Mouse (Mus musculus): ENCODE results near the gene Dynll1. TPM values are rescaled to one million over a fixed set of nuclear protein-coding genes. Genes with fewer than 3 reads are reported as not detected.

The Dynll1 gene
- polyA plus RNA-seq, 1 experiment from 2014 or later, result 1,720 TPM

GRCm38 (mm10) chr5:115333626-115334025, 32.8 kb upstream of the Dynll1 start:
- Histone ChIP-seq H3K4me1 (ENCODE audit: control insufficient read depth, insufficient read depth, low read length) (peaks cover 7% of the 10 kb centered on the region), H3K9ac (ENCODE audit: low read depth, low read length) (no peak overlapping the region), H3K9me3 (ENCODE audit: control insufficient read depth, low read length) (no peaks in the 10 kb centered on the region), H3K4me3 (ENCODE audit: low read length) (no peak overlapping the region), H3K4me2 (replicated peaks; ENCODE audit: low read depth, low read length) (no peak overlapping the region), H3K27ac (ENCODE audit: low read depth, low read length) (no peak overlapping the region), H3K36me3 (ENCODE audit: control insufficient read depth, insufficient read depth, low read length) (peaks cover 60% of the 10 kb centered on the region), H3K27me3 (ENCODE audit: control insufficient read depth, insufficient read depth, low read length) (no peaks in the 10 kb centered on the region)
- 81% methylated on average over 3 of the region's 3 CpGs for WGBS
- ATAC-seq (ENCODE audit: low FRiP score, low TSS enrichment), result no peak

- no peak for ATAC-seq (ENCODE audit: low FRiP score, low TSS enrichment)
- peaks cover 56% of the 10 kb centered on the region for H3K36me3 ChIP-seq (ENCODE audit: control insufficient read depth, insufficient read depth, low read length)
- 88% methylated on average over 9 of the region's 9 CpGs for WGBS
These were observed 30.2 kb upstream of the Dynll1 start for GRCm38 (mm10) chr5:115330955-115331354.

GRCm38 (mm10) chr5:115327610-115328548, 27.1 kb upstream of the Dynll1 start:
- under 1% methylated on average over 49 of the region's 55 CpGs for WGBS
- H3K27ac ChIP-seq (ENCODE audit: low read depth, low read length), result peak overlapping the region; percentile 91
- H3K9ac ChIP-seq (ENCODE audit: low read depth, low read length), result peak overlapping the region; percentile 88
- no peaks in the 10 kb centered on the region for H3K27me3 ChIP-seq (ENCODE audit: control insufficient read depth, insufficient read depth, low read length)
- H3K4me2 ChIP-seq (replicated peaks; ENCODE audit: low read depth, low read length), result peak overlapping the region; percentile 49
- ATAC-seq (ENCODE audit: low FRiP score, low TSS enrichment), result peak; percentile 13
- H3K4me1 ChIP-seq (ENCODE audit: control insufficient read depth, insufficient read depth, low read length), result peaks cover 15% of the 10 kb centered on the region
- peak overlapping the region; percentile 80 for H3K4me3 ChIP-seq (ENCODE audit: low read length)
- H3K36me3 ChIP-seq (ENCODE audit: control insufficient read depth, insufficient read depth, low read length), result peaks cover 28% of the 10 kb centered on the region
- no peaks in the 10 kb centered on the region for H3K9me3 ChIP-seq (ENCODE audit: control insufficient read depth, low read length)

More at GRCm38 (mm10) chr5:115330955-115331354, 30.2 kb upstream of the Dynll1 start:
- Histone ChIP-seq H3K4me2 (replicated peaks; ENCODE audit: low read depth, low read length) (no peak overlapping the region), H3K27me3 (ENCODE audit: control insufficient read depth, insufficient read depth, low read length) (no peaks in the 10 kb centered on the region), H3K9ac (ENCODE audit: low read depth, low read length) (no peak overlapping the region), H3K27ac (ENCODE audit: low read depth, low read length) (no peak overlapping the region), H3K4me3 (ENCODE audit: low read length) (no peak overlapping the region), H3K4me1 (ENCODE audit: control insufficient read depth, insufficient read depth, low read length) (peaks cover 15% of the 10 kb centered on the region), H3K9me3 (ENCODE audit: control insufficient read depth, low read length) (no peaks in the 10 kb centered on the region)

GRCm38 (mm10) chr5:115326875-115327609, 26.2 kb upstream of the Dynll1 start, which contains the start of gene Srsf9:
Gene Srsf9, plus strand, starts transcription at chr5:115327177.
- WGBS, result under 1% methylated on average over 77 of the region's 97 CpGs
- no peaks in the 10 kb centered on the region for H3K27me3 ChIP-seq (ENCODE audit: control insufficient read depth, insufficient read depth, low read length)

GRCm38 (mm10) chr5:115326256-115326831, 25.5 kb upstream of the Dynll1 start:
- no peaks in the 10 kb centered on the region for H3K9me3 ChIP-seq (ENCODE audit: control insufficient read depth, low read length)
- ATAC-seq (ENCODE audit: low FRiP score, low TSS enrichment), result peak; percentile 43
- H3K9ac ChIP-seq (ENCODE audit: low read depth, low read length), result peak overlapping the region; percentile 88
- H3K27ac ChIP-seq (ENCODE audit: low read depth, low read length), result peak overlapping the region; percentile 91
- H3K4me1 ChIP-seq (ENCODE audit: control insufficient read depth, insufficient read depth, low read length), result peaks cover 15% of the 10 kb centered on the region
- H3K27me3 ChIP-seq (ENCODE audit: control insufficient read depth, insufficient read depth, low read length), result no peaks in the 10 kb centered on the region
- H3K36me3 ChIP-seq (ENCODE audit: control insufficient read depth, insufficient read depth, low read length), result peaks cover 13% of the 10 kb centered on the region
- H3K4me2 ChIP-seq (replicated peaks; ENCODE audit: low read depth, low read length), result peak overlapping the region; percentile 49
- 26% methylated on average over 11 of the region's 11 CpGs for WGBS
- peak overlapping the region; percentile 80 for H3K4me3 ChIP-seq (ENCODE audit: low read length)

More at GRCm38 (mm10) chr5:115326875-115327609, 26.2 kb upstream of the Dynll1 start, which contains the start of gene Srsf9:
- ATAC-seq (ENCODE audit: low FRiP score, low TSS enrichment), result peak; percentile 93
- H3K4me2 ChIP-seq (replicated peaks; ENCODE audit: low read depth, low read length), result peak within 1 kb of the TSS; percentile 49
- H3K9me3 ChIP-seq (ENCODE audit: control insufficient read depth, low read length), result no peaks in the 10 kb centered on the region
- H3K9ac ChIP-seq (ENCODE audit: low read depth, low read length), result peak within 1 kb of the TSS; percentile 88
- peak within 1 kb of the TSS; percentile 80 for H3K4me3 ChIP-seq (ENCODE audit: low read length)
- H3K36me3 ChIP-seq (ENCODE audit: control insufficient read depth, insufficient read depth, low read length), result peaks cover 20% of the 10 kb centered on the region
- peak within 1 kb of the TSS; percentile 91 for H3K27ac ChIP-seq (ENCODE audit: low read depth, low read length)
- H3K4me1 ChIP-seq (ENCODE audit: control insufficient read depth, insufficient read depth, low read length), result peaks cover 15% of the 10 kb centered on the region

- peak; percentile 86 for ATAC-seq (ENCODE audit: low FRiP score, low TSS enrichment)
- WGBS, result under 1% methylated on average over 22 of the region's 22 CpGs
- H3K4me1 ChIP-seq (ENCODE audit: control insufficient read depth, insufficient read depth, low read length), result peaks cover 28% of the 10 kb centered on the region
- no peaks in the 10 kb centered on the region for H3K27me3 ChIP-seq (ENCODE audit: control insufficient read depth, insufficient read depth, low read length)
- peak overlapping the region; percentile 40 for H3K4me3 ChIP-seq (ENCODE audit: low read length)
- no peaks in the 10 kb centered on the region for H3K36me3 ChIP-seq (ENCODE audit: control insufficient read depth, insufficient read depth, low read length)
- peak overlapping the region; percentile 70 for H3K4me2 ChIP-seq (replicated peaks; ENCODE audit: low read depth, low read length)
- H3K9me3 ChIP-seq (ENCODE audit: control insufficient read depth, low read length), result no peaks in the 10 kb centered on the region
- peak overlapping the region; percentile 85 for H3K27ac ChIP-seq (ENCODE audit: low read depth, low read length)
- H3K9ac ChIP-seq (ENCODE audit: low read depth, low read length), result peak overlapping the region; percentile 52; the same call in 1 of the 2 replicates
These were observed 18.5 kb upstream of the Dynll1 start for GRCm38 (mm10) chr5:115319004-115319940.

- no peak overlapping the region; the same call in 1 of the 2 replicates for H3K4me3 ChIP-seq (ENCODE audit: low read length)
- H3K9me3 ChIP-seq (ENCODE audit: control insufficient read depth, low read length), result no peaks in the 10 kb centered on the region
- H3K4me2 ChIP-seq (replicated peaks; ENCODE audit: low read depth, low read length), result peak overlapping the region; percentile 13
- peaks cover 37% of the 10 kb centered on the region for H3K4me1 ChIP-seq (ENCODE audit: control insufficient read depth, insufficient read depth, low read length)
- peak; percentile 21; the same call in 1 of the 2 replicates for ATAC-seq (ENCODE audit: low FRiP score, low TSS enrichment)
- 3% methylated on average over 10 of the region's 10 CpGs for WGBS
- H3K27me3 ChIP-seq (ENCODE audit: control insufficient read depth, insufficient read depth, low read length), result no peaks in the 10 kb centered on the region
- H3K27ac ChIP-seq (ENCODE audit: low read depth, low read length), result peak overlapping the region; percentile 52; the same call in 1 of the 2 replicates
- H3K36me3 ChIP-seq (ENCODE audit: control insufficient read depth, insufficient read depth, low read length), result no peaks in the 10 kb centered on the region
- H3K9ac ChIP-seq (ENCODE audit: low read depth, low read length), result peak overlapping the region; percentile 18
These were observed 17.0 kb upstream of the Dynll1 start for GRCm38 (mm10) chr5:115317645-115318328.

Measured in kidney, embryonic 14.5 days (tissue).